Mouse (Mus musculus) forebrain, embryonic 14.5 days (tissue): ENCODE data around the gene Thsd7a. TPM values are rescaled to one million over a fixed set of nuclear protein-coding genes. Genes with fewer than 3 reads are reported as not detected.

Experiments used
- ATAC-seq: fragments of 200-750 bp; cut with Nextera tagmentation; 2 replicates; pipeline ENCODE4 v1.8.0; 2017; ENCODE audit warnings: mild to moderate bottlenecking, moderate library complexity
- DNase-seq: peaks from one replicate; pipeline ENCODE4 v3.0.0-alpha.2; 2015; ENCODE audit warnings: low spot score
- H3K27ac ChIP-seq: fragments of 300-500 bp; sonication (generic); 2 replicates; pipeline ENCODE4 v1.5.1; 2014; ENCODE audit warnings: low read depth, mild to moderate bottlenecking, control low read depth, low read length, moderate library complexity
- H3K27me3 ChIP-seq: fragments of 300-500 bp; sonication (generic); replicated peaks from 2 replicates; pipeline ENCODE4 v1.6.1; 2014; ENCODE audit warnings: low read length, control low read depth, mixed read lengths; ENCODE audit not compliant: control insufficient read depth, insufficient read depth
- H3K36me3 ChIP-seq: fragments of 300-500 bp; sonication (generic); 2 replicates; pipeline ENCODE4 v1.6.1; 2014; ENCODE audit warnings: low read length, control low read depth; ENCODE audit not compliant: control insufficient read depth, insufficient read depth
- H3K4me1 ChIP-seq: fragments of 300-500 bp; sonication (generic); 2 replicates; pipeline ENCODE4 v1.6.1; 2014; ENCODE audit warnings: antibody characterized with exemption, low read length, control low read depth; ENCODE audit not compliant: control insufficient read depth, insufficient read depth
- H3K4me2 ChIP-seq: fragments of 300-500 bp; sonication (generic); 2 replicates; pipeline ENCODE4 v1.6.1; 2014; ENCODE audit warnings: mild to moderate bottlenecking, control low read depth, low read length
- H3K4me3 ChIP-seq: fragments of 300-500 bp; sonication (generic); 2 replicates; pipeline ENCODE4 v1.5.1; 2014; ENCODE audit warnings: low read depth, low read length, control low read depth
- H3K9ac ChIP-seq: fragments of 300-500 bp; sonication (generic); 2 replicates; pipeline ENCODE4 v1.6.1; 2014; ENCODE audit warnings: mild to moderate bottlenecking, low read length, control low read depth, moderate library complexity
- H3K9me3 ChIP-seq: fragments of 300-500 bp; sonication (generic); replicated peaks from 2 replicates; pipeline ENCODE4 v1.6.1; 2016; ENCODE audit warnings: low read length, control low read depth, mixed read lengths; ENCODE audit not compliant: control insufficient read depth
- WGBS: fragments of 180-500 bp; shearing (Covaris S2); extraction: QIAGEN DNeasy Blood & Tissue Kit; methylation state at CpG from one replicate; pipeline ENCODE4 v1.1.7; 2014; 5-methylcytosine and 5-hydroxymethylcytosine counted together
- polyA plus RNA-seq: library from polyadenylated mRNA; unstranded; fragments of >200 nt; fragmentation: Nextera tagmentation; extraction: Ambion mirVana; gene quantifications from 2 replicates; pipeline ENCODE4 v1.2.1, GENCODE M21; 2014

Thsd7a gene
- polyA plus RNA-seq, 1 experiment from 2014 or later = 8.0 TPM

GRCm38 (mm10) chr6:12315070-12315909 lies 433.9 kb downstream of the Thsd7a start:
- H3K27me3 ChIP-seq = no peaks in the 10 kb centered on the region
- H3K9me3 ChIP-seq = no peaks in the 10 kb centered on the region
- H3K27ac ChIP-seq = no peak overlapping the region
- no peak overlapping the region for H3K4me3 ChIP-seq
- H3K4me1 ChIP-seq = no peaks in the 10 kb centered on the region
- no peak overlapping the region for H3K9ac ChIP-seq
- peak; percentile 80 for DNase-seq
- 61% methylated on average over 7 of the region's 7 CpGs for WGBS
- no peaks in the 10 kb centered on the region for H3K36me3 ChIP-seq
- ATAC-seq = peak; percentile 57; the same call in 1 of the 2 replicates
- no peak overlapping the region for H3K4me2 ChIP-seq

DNA sequence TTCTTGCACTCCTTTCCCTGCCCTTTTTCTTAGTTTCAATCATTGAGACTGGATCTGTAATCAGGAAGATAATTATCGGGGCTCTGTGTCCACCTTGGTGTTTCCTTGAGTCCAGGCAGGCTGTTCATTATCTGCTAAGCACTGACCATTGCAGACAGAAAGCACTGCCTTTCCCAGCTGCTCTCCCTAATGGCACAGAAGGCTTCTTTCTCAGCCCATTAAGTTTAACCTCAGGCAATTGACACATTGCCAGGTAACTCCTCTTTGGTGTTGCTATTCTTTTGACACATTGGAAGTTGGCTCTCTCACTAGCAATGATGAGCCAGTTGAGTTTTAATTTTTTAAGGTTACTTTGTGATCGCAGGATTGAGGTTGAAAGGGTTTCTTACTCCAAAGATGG lies 441.7 kb downstream of the Thsd7a start:
- 75% methylated on average over 2 of the region's 2 CpGs for WGBS
- Histone ChIP-seq H3K4me1 (no peaks in the 10 kb centered on the region), H3K27ac (no peak overlapping the region), H3K4me2 (no peak overlapping the region), H3K27me3 (no peaks in the 10 kb centered on the region), H3K36me3 (no peaks in the 10 kb centered on the region), H3K9ac (no peak overlapping the region), H3K9me3 (peaks cover 2% of the 10 kb centered on the region; the same call in 1 of the 2 replicates), H3K4me3 (no peak overlapping the region)
- ATAC-seq (no peak), DNase-seq (peak; percentile 33)

GRCm38 (mm10) chr6:12262641-12263400 lies 486.4 kb downstream of the Thsd7a start:
- Histone ChIP-seq H3K27ac (no peak overlapping the region), H3K27me3 (no peaks in the 10 kb centered on the region), H3K36me3 (no peaks in the 10 kb centered on the region), H3K4me1 (peaks cover 11% of the 10 kb centered on the region), H3K9me3 (no peaks in the 10 kb centered on the region), H3K9ac (no peak overlapping the region), H3K4me3 (no peak overlapping the region), H3K4me2 (no peak overlapping the region)
- no peak for ATAC-seq
- WGBS = 87% methylated on average over 15 of the region's 15 CpGs
- DNase-seq = no peak
